Mouse (Mus musculus): ENCODE data around the gene Shisal2a. TPM values are rescaled to one million over a fixed set of nuclear protein-coding genes. Genes with fewer than 3 reads are reported as not detected.

Gene Shisal2a
- 1 to 10 TPM; 2.7 to 5.9 TPM for total RNA-seq (2021)
- long read RNA-seq, experiment 1, partial matches to known transcripts = 0 of 4 reads
- long read RNA-seq, experiment 1, other reads (novel, unspliced or antisense) = 3 of 4 reads
- long read RNA-seq, experiment 2, partial matches to known transcripts = 0 of 2 reads
- long read RNA-seq, experiment 2, other reads (novel, unspliced or antisense) = 0 of 2 reads

DNA sequence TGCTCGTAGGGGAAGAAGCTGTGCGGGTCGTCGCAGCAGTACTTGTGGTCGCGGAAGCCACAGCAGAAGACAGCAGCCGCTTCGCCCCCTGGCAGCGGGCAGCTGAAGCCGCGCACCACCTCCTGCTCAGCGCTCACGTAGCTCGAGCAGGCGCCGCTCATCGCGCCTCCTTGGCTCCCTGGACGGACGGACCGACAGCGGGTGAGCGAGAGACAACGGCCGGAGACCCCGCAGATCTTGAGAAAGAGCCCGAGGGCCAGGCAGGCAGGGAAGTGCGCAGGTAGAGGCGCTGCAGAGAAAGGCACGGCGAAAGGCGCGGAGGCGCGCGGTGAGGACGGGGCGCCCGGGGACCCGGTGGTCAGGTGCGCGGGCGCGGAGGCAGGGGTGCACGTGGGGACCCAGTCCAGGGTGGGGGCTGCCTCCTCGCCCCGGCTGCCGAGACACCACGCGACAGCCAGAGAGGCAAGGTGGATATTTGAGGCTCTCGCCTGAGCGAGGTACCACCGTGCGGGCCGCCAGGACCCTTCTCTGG lies at the start of gene Shisal2a:
Gene Shisal2a (minus strand): TSS at position 167 of the 532 bp plus-strand sequence.
- peak; percentile 31 for DNase-seq

DNA sequence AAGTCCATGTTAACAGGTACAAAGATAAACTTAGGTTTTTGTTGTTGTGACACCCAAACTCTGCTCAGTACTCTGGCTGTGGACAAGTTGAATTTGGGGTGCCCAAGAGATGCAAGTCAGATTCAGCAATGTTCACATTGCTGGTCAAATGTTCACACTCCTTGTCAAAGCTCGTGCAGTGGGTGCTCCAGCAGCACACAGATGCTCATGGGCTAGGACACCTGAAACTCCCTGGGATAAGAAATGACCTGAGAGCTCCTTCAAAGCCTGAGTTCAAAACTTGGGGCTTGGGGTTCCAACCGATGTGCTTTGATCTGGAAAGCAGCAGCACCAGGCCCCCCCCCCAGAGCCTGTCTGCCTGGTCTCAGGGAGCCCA lies 48.4 kb upstream of the Shisal2a start:
- DNase-seq = no peak

DNA sequence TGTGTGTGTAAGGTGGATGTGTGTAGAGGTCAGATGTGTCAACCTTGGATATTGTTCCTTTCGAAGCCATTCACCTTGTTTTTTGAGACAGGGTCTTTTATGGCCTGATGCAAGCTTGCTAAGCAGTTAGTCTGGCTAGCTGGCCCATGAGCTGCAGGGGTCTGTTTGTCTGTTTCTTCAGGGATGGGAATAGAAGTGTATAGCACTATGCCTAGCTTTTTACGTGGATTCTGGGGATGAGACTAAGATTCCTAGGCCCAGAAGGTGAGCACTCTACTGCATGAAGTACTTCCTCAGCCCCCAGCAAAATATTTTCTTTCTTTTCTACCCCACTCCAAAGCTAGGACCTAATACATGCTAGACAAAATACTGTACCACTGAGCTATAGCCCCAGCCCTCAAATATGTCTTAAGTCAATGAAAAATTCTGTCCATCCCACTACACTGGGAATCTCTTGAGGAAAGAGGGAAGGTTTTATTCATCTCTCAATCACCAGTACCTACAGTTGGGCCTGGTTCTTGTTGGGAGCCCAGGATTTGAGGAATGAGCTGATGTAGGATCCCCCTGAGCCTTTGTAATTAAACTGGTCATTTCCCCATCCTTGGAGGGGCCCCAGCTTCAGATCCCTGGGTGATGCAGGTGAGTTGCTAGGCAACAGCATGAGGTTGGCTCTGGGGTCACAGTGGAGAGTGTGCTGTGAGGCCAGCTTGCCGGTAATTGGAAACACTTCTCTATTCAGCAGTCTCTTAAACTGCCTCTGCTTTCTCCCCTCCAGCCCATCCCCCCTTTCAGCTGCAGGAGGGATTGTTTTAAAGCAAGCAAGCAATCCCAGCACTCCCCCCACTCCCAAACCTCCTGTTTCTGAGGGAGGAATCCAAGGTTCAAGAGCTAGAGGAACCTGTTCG lies 47.8 kb upstream of the Shisal2a start:
- DNase-seq = no peak

DNA sequence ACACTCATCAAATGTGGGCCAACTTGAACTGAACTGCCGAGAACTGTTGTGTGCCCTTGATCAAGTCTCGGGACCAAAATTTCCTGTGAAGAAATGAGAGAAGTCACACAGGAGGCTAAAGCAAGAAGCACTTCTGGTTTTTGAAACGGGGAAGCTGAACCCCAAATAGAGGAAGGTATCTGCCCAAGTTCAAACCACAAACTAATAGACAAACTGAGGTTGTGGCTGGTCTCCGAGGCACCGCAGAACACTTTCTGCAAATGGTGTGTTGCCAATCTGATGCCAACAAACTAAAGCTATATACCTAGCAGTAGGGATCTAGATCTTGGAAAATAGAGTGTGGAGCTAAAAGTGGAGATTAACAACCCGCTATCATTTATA lies 45.2 kb upstream of the Shisal2a start:
- DNase-seq = no peak

DNA sequence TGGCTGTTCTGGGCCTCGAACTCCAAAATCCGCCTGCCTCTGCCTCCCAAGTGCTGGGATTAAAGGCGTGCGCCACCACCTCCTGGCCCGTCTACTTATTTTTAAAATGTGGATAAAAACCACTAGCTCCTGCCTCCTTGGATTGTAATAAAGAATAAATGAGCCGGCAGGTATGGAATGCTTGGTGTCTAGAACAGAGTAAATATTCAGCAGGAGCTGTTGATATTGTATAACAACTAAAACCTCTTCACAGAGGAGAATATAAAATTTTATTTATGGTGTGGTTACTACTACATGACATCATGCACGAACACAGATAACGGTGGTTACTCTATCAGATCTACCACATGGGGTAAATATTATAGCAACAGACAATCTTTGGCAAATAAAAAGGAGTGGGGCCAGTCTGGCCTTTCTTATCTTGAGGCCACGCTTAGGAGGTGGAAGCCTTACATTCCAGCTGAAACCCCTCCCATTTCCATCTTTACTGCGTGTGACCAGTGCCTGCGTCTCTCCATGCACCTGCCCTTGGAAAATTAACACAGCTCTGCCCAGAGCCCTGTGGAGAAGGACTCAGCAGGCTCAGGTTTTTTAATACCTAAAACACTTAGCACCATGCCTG lies 44.7 kb upstream of the Shisal2a start:
- DNase-seq = no peak

DNA sequence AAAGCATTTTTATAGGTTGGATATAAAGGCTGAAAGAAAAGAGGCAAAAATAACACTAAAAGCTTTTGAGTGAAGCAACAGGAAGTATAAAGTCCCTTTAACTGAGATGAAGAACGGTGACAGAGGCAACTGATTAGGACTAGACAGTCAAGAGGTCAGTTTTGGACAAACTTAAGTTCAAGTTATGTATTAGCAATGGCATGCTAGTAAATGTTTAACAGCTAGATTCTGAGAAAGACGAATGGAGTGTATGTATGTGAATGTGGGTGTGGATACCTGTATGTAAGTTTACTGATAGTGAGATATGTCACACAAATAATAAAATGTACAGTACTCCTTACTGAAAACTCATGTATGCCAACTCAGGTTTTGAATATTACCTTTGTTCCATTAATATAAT lies 41.4 kb upstream of the Shisal2a start:
- DNase-seq = no peak

DNA sequence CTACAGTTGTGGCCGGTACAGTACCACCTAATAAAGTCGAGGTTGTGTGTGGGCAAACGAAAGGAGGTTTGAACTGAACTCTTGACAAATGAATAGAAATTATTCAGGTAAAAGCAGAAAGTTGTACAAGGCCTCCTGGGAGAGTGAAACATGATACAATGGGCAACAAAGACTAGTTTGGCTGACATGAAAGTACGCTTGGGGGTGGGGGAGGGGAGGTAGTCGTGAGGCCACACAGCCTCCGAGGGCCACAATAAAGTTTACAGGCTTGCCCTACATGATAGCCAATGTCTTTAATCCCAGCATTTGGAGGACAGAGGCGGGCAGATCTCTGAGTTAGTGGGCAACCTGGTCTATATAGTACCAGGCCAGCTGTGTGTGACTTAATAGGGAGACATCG lies 24.5 kb upstream of the Shisal2a start:
- no peak for DNase-seq

DNA sequence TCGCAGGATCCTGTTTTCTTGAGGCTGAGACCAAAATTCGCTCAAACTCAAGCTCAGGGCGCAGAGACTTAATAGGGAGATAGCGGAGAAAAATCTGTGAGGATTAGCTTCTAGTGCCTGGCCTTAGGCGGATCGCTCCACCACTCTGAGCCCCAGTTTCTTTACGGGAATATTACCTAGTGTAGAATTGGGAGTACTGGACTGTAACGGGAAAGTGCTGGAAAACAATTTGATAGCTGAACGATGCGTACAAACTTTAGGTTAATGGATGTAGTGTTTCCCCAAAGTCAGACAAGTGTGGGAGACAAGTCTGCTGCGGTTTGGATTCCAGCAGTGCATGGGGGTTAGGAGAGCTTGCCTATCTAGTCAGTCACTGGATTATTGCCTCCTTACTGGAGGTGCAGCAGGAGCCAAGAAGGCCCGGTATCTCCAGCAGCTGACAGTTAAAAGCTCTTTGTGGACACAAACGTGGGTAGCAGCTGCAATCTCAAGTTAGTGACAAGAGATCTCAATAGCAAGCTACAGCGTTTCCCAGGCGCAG lies 23.8 kb upstream of the Shisal2a start, which contains the start of gene Gpx7:
Gene Gpx7 (minus strand): TSS at position 101 of the 541 bp plus-strand sequence.
- DNase-seq = peak; percentile 27

DNA sequence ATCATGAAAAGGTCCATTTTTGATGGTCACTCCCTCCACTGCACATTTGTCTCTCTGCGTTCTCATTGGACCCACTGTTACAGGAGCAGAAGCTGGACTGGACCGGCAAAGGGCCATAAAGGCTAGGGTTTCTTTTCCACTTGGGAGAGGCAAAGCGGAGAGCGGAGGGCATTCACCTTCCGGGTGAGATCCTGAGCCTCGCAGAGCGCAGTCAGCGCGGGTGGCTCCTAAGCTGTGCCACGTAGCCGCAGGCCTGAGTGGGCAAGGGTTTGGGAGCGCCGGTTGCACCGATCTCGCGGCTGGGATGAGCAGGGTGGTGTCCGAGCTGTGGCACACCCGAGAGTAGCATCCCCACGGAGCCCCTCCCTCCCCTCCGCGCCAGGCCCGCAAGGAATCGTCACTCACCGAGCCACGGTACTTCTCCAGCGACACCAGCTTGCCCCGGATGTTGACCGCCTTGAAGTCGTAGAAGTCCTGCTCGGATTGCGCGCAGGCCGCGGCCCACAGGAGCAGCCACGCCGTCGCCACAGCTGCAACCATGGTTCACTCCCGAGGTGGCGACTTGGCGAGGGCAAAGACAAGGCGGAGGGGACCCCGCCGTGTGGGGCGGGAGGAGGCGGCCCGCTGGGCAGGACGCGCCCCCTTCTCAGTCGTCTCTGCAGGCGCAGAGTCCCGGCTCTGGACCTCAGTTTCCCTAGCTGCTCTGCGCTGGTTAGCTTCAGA lies 23.1 kb upstream of the Shisal2a start:
- DNase-seq = peak; percentile 77

DNA sequence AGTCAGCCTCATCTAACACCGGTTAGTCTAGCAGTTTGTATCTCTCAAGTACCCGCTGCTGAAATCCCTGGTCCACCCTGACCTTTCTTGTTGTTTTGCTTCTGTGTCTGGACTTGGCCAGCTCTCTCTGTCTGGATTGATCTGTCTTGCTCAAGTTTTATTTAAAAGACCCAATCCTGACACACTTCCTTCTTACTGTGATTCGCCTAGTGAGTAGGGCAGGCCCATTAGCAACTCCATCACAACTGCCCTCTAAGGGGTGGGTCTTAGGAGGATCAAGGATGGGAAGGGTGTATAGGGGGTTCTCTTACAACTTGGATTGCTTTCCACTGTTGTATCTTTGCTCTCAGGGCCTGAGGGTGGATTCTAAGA lies 22.6 kb upstream of the Shisal2a start:
- DNase-seq = no peak

DNA sequence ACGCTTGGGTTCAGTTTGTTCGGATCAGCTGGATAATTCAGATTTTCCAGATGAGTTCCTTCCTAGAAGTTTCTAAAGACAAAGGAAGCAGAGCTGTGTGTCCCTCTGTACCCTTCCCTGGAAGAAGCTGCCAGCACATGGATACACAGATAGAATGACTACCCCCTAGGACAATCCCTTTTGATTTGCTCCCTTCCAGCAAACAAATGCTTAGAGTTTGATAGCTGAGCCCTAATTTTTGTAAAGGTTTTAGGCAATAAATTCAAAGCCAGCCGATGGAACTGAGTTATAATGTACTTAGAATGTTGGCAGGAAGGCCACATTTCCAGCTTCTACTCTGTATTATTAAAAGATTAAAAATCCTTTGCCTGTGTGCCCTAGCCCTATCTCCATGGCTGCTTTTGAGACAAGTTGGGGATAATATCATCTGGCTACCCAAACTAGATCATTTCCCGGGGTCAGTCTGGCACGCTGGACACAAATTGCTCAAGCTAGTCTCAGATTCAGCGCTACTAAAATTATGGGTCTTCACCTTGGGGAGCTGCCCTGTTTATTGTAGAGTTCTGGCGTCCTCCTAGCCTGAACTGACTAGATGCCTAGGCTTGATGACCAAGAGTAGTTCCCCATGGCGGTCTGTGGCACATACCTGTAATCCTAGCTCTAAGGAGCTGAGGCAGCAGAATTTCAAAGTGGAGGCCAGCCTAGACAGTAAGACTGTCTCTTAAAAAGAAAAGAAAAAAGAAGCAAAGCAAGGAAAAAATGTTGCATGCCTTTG lies 20.9 kb upstream of the Shisal2a start:
- DNase-seq = no peak

DNA sequence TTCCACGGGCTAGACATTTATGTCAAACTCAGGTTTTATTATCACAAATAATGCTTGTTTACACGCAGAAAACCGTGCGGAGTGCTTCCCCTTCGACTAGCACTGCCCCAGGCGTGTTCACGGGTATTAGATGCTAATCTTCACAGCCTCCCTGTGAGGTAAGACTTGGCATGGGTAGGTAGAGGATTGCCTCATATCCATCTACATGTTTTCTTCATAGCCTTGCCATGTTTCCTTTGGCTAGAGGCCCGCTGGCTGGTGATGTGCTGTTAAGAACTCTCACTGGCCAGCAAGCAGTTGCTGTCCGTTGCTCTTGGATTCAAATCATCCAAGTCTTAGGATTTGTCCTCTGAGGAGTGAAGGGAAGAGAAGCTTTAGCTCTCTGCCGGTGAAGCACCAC lies 17.2 kb upstream of the Shisal2a start:
- peak; percentile 50 for DNase-seq

DNA sequence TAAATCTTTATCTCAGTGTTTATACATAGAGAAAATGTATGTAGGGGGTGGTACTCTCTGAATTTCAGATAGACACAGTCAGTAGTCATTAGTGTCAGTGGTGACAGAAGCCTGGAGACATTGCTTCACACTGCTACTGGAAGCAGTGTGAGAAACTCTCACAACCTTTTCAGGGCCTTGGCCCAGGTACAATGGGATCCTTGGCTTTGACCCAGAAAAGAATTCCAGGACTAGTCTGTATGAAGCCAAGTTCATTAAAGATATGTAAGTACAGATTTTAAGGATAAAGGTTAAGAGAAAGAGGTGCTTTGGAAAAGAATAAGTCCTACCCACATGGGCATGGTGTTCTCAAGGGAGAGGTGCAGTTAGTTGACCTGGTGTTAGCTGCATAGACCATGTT lies 11.1 kb upstream of the Shisal2a start:
- DNase-seq = peak; percentile 25

DNA sequence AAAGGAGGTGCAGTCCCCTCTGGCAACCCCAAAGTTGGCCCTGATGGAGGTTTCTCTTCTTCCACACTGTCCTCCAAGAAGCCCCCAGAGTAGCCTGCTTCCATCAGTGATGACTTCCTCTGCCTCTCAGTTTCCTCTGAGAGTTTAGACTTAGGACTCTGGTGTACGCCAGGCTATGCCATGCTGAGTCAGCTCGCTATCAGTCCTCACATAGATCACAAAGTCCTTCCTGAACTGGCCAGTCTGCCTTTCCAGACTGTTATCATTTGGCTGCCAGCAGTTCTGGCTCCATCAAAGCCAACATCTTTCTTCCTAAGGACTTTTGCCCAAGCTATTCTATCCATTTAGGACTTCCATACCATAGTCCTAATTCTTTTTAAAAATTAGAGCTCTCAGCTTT lies 9.4 kb upstream of the Shisal2a start:
- no peak for DNase-seq

DNA sequence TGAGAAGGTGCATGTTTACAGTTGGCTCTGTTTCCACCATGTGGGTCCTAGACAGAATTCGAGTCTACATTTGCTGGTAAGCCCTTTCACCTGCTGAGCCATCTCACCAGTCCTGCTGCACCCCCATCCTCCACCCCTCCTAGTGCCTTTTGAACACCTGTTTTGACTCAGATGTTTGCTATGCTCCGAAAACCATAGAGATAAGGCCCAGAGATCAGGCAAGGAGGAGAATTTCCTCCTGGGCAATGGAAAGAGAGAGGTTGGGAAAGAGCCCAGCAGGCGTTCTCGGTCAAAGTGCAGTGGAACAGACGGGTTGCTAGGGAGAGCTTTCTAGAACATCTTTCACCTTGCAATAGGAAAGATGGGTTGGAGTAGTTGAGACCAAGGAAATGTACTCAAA lies 8.0 kb upstream of the Shisal2a start:
- peak; percentile 15 for DNase-seq

DNA sequence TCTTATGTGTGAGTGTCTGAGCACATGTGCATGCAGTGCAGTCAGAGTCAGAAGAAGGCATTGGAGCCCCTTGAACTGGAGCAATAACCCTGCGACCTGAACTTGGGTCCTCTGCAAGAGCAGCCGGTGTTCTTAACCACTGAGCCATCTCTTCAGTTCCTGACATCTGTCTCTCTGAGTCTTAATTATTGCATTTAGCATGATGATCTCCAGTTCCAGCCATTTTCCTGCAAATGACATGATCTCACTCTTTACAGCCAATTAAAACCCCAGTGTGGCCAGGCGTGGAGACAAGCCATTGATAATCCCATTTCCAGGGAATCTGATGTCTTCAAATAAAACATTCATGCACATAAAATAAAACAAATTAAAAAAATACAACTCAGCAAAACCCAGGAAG lies 5.6 kb upstream of the Shisal2a start:
- DNase-seq = no peak

DNA sequence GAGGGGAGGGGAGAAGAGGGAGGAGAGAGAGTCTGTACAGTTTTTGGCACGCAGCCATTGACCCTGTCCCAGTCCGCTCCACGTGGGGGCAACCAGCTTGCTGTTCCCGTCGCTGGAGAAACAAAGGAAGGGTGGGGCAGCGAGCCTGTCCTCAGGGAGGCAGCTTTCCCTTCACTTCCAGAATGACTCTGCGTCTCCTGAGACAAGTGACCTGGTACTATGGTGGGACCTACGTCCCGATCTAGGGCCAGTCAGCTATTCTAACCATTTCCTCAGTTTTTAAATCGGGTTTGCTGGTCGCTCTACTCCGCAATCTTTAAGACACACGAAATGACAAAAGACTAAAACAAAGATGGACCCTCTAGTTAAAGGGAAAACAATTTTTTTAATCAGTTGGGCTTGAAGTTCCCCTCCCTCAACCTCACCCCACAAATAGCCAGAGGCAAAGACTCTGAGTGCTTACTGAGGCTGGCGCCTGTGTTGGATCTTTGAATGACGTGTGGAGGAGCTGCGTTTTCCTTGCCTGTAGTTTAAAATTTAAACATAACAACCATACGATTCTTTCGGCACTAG lies 4.6 kb upstream of the Shisal2a start:
- DNase-seq = peak; percentile 75

DNA sequence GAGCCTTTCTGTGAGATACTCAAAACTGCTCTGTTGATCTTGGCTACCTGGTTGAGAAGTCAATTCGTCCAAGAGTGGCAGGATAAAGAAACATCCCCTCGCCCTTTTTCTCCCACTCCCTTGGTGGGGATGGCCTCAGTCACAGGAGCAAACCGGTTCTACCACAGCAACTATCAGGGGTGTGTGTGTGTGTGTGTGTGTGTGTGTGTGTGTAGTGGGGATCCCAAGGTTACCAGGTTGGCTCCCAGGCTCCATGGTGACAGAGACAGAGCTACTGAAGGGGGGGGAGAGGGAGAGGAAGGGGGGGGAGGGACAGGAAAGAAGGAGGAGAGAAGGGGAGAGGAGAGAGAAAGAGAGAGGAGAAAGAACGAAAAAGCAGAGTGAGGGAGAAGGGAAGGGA lies 4.0 kb upstream of the Shisal2a start:
- peak; percentile 23 for DNase-seq

DNA sequence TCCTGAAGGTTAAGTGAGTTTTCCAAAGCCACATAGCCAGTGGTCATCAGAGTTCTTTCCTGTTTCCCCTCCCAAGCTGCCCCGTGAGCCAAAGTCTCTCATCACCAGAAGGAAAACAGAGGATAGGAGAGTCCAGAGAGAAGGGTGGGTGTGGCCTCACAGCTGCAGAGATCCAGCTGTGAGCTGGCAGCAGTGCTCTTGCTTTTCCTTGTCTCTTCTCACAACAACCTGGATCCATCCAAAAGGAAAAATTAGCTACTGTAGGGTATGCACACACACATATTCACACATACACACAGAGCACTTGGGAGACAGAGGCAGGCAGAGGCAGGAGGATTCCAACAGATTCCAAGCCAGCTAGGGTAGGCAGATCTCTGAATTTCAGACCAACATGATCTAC lies 2.9 kb upstream of the Shisal2a start:
- no peak for DNase-seq

DNA sequence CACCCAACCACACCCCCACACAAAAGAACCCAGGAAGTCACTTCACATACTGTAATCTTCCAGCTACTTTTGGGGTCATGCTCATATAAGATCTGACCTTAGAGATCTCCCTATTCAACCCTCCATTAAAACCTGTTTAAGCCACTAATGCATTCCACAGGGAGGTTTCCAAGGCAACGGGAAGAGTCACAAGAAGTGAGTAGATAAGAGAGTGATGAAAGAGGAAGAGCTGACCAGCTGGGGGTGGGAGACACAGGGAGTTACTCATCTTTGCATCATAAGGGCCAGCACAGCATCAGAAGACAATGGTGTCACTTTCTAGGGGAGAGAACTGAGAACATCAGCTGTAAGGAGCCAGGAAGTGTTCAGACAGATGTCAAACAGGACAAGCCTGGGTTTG lies 3.0 kb downstream of the Shisal2a start:
- no peak for DNase-seq

DNA sequence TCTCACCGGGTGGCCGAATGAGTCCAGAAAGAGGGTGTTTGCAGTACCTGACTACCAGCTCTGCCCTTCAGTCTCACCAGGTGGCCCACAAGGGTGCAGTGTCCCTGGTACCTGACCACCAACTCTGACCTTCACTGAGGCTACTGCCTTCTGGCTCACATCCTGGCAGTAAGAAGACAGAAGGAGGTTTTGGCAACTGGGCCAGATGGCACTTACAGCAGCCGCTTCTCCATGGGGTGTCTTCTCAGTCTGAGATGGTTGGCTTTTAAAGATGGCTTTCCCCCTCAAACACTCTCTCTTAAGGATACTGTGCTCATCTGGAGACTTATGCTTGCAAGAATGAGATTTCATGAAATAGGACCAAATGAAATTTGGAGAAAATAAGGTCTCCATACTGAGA lies 3.7 kb downstream of the Shisal2a start:
- no peak for DNase-seq
